Mouse (Mus musculus): Measurements from ENCODE around the gene Tomt. TPM values are rescaled to one million over a fixed set of nuclear protein-coding genes. Genes with fewer than 3 reads are reported as not detected.
"Not testable (repeated sequence)": the region's sequence is repeated elsewhere in the genome, so short reads cannot be mapped to it uniquely, and the experiment has no call there.

Gene Tomt
- 0.20 and 0.25 TPM in 2 replicates for polyA plus RNA-seq (2015; fragmentation: Nextera tagmentation; extraction: Ambion mirVana)

GRCm38 (mm10) chr7:101906287-101906681, at the start of gene Tomt:
TSS of gene Tomt (minus strand) at chr7:101906359.
- peak within 1 kb of the TSS; percentile 97 for H3K27ac ChIP-seq (ENCODE audit: low read depth, low read length)
- 8% methylated on average over 11 of the region's 11 CpGs for WGBS
- no peaks in the 10 kb centered on the region for H3K27me3 ChIP-seq (replicated peaks; ENCODE audit: control insufficient read depth, insufficient read depth, low read length)
- H3K9me3 ChIP-seq (ENCODE audit: control insufficient read depth): no peaks in the 10 kb centered on the region
- H3K4me2 ChIP-seq (replicated peaks; ENCODE audit: low read depth): peak within 1 kb of the TSS; percentile 73
- no peak for TF ChIP-seq CTCF (IDR thresholded peaks at IDR 0.05; ENCODE audit: low read depth)
- H3K4me3 ChIP-seq (ENCODE audit: low read depth, low read length): peak within 1 kb of the TSS; percentile 86
- peaks cover 16% of the 10 kb centered on the region for H3K36me3 ChIP-seq (ENCODE audit: control insufficient read depth, insufficient read depth)
- ATAC-seq: no peak
- peak within 1 kb of the TSS; percentile 92 for H3K9ac ChIP-seq (ENCODE audit: low read depth, low read length)
- no peaks in the 10 kb centered on the region; the same call in none of the 2 replicates for H3K4me1 ChIP-seq (replicated peaks; ENCODE audit: control insufficient read depth, insufficient read depth, low read length)

- H3K9ac ChIP-seq (ENCODE audit: low read depth, low read length): no peak overlapping the region
- no peaks in the 10 kb centered on the region for H3K36me3 ChIP-seq (ENCODE audit: control insufficient read depth, insufficient read depth)
- H3K4me3 ChIP-seq (ENCODE audit: low read depth, low read length): no peak overlapping the region
- no peak for TF ChIP-seq CTCF (IDR thresholded peaks at IDR 0.05; ENCODE audit: low read depth)
- H3K4me2 ChIP-seq (replicated peaks; ENCODE audit: low read depth): no peak overlapping the region
- 76% methylated on average over 4 of the region's 4 CpGs for WGBS
- H3K27me3 ChIP-seq (replicated peaks; ENCODE audit: control insufficient read depth, insufficient read depth, low read length): no peaks in the 10 kb centered on the region
- no peak overlapping the region for H3K27ac ChIP-seq (ENCODE audit: low read depth, low read length)
- no peak for ATAC-seq
- no peaks in the 10 kb centered on the region for H3K4me1 ChIP-seq (replicated peaks; ENCODE audit: control insufficient read depth, insufficient read depth, low read length)
- no peaks in the 10 kb centered on the region for H3K9me3 ChIP-seq (ENCODE audit: control insufficient read depth)
Observed at GRCm38 (mm10) chr7:101955862-101956261, 49.7 kb upstream of the Tomt start.

DNA sequence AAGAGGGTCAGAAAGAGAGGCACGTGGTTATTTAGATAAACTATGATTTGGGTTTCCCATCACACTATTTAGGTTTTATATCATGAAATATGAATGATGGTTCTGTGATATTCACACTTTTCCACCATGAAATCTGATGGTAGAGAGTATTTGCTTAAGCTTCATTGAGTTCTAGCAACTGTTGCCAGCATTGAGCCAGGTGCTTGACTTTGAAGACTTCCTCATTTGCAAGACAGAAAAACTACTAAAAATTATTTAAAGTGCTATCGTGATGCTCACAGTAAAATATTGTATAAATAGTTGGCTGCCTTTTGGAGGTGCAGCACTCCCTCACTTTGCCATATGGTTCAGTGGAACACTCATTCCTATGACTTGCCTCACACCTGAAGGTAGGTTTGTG, 49.1 kb upstream of the Tomt start:
- H3K9ac ChIP-seq (ENCODE audit: low read depth, low read length): no peak overlapping the region
- no peak overlapping the region for H3K4me3 ChIP-seq (ENCODE audit: low read depth, low read length)
- TF ChIP-seq CTCF (IDR thresholded peaks at IDR 0.05; ENCODE audit: low read depth): no peak
- no peaks in the 10 kb centered on the region for H3K9me3 ChIP-seq (ENCODE audit: control insufficient read depth)
- no peak for ATAC-seq
- H3K27me3 ChIP-seq (replicated peaks; ENCODE audit: control insufficient read depth, insufficient read depth, low read length): no peaks in the 10 kb centered on the region
- H3K4me2 ChIP-seq (replicated peaks; ENCODE audit: low read depth): no peak overlapping the region
- WGBS: 89% methylated on average over 2 of the region's 2 CpGs
- no peaks in the 10 kb centered on the region for H3K4me1 ChIP-seq (replicated peaks; ENCODE audit: control insufficient read depth, insufficient read depth, low read length)
- H3K27ac ChIP-seq (ENCODE audit: low read depth, low read length): no peak overlapping the region
- H3K36me3 ChIP-seq (ENCODE audit: control insufficient read depth, insufficient read depth): no peaks in the 10 kb centered on the region

DNA sequence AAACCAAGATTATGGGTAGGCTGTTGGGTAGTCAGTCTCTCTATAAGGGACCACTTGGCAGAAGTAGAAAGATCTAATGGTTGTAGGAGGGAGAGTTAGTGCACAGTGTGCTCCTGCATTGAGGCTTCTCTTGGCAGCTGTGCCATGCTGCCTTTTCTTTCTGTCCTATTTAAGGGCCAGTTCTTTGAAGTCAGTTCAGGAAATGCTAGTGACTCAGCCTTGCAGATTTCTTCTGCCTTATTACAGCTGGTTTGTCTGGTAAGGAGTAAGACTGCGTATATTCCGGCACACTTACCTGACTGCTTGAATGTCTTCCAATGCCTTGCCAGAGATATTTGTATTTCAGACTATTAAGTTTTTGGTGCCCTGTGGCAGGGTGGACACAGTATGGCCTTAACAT, 48.0 kb upstream of the Tomt start:
- 94% methylated on average over 2 of the region's 2 CpGs for WGBS
- no peak for ATAC-seq
- no peak overlapping the region for H3K27ac ChIP-seq (ENCODE audit: low read depth, low read length)

GRCm38 (mm10) chr7:101952098-101952497, 45.9 kb upstream of the Tomt start:
- Histone ChIP-seq H3K4me1 (replicated peaks; ENCODE audit: control insufficient read depth, insufficient read depth, low read length) (no peaks in the 10 kb centered on the region), H3K4me2 (replicated peaks; ENCODE audit: low read depth) (no peak overlapping the region), H3K36me3 (ENCODE audit: control insufficient read depth, insufficient read depth) (no peaks in the 10 kb centered on the region), H3K4me3 (ENCODE audit: low read depth, low read length) (no peak overlapping the region), H3K9ac (ENCODE audit: low read depth, low read length) (no peak overlapping the region), H3K27me3 (replicated peaks; ENCODE audit: control insufficient read depth, insufficient read depth, low read length) (no peaks in the 10 kb centered on the region), H3K9me3 (ENCODE audit: control insufficient read depth) (no peaks in the 10 kb centered on the region), H3K27ac (ENCODE audit: low read depth, low read length) (no peak overlapping the region)
- TF ChIP-seq CTCF (IDR thresholded peaks at IDR 0.05; ENCODE audit: low read depth): no peak
- 47% methylated on average over 2 of the region's 2 CpGs for WGBS
- no peak for ATAC-seq

More for the DNA sequence above, 48.0 kb upstream of the Tomt start:
- Histone ChIP-seq H3K9me3 (ENCODE audit: control insufficient read depth) (no peaks in the 10 kb centered on the region), H3K4me1 (replicated peaks; ENCODE audit: control insufficient read depth, insufficient read depth, low read length) (no peaks in the 10 kb centered on the region), H3K27me3 (replicated peaks; ENCODE audit: control insufficient read depth, insufficient read depth, low read length) (no peaks in the 10 kb centered on the region), H3K36me3 (ENCODE audit: control insufficient read depth, insufficient read depth) (no peaks in the 10 kb centered on the region), H3K9ac (ENCODE audit: low read depth, low read length) (no peak overlapping the region), H3K4me3 (ENCODE audit: low read depth, low read length) (no peak overlapping the region), H3K4me2 (replicated peaks; ENCODE audit: low read depth) (no peak overlapping the region)
- TF ChIP-seq CTCF (IDR thresholded peaks at IDR 0.05; ENCODE audit: low read depth): no peak

- H3K9ac ChIP-seq (ENCODE audit: low read depth, low read length): no peak overlapping the region
- H3K4me3 ChIP-seq (ENCODE audit: low read depth, low read length): no peak overlapping the region
- H3K4me2 ChIP-seq (replicated peaks; ENCODE audit: low read depth): no peak overlapping the region
- H3K9me3 ChIP-seq (ENCODE audit: control insufficient read depth): no peaks in the 10 kb centered on the region
- no peak overlapping the region for H3K27ac ChIP-seq (ENCODE audit: low read depth, low read length)
- H3K36me3 ChIP-seq (ENCODE audit: control insufficient read depth, insufficient read depth): no peaks in the 10 kb centered on the region
- 66% methylated on average over 1 of the region's 1 CpGs for WGBS
- TF ChIP-seq CTCF (IDR thresholded peaks at IDR 0.05; ENCODE audit: low read depth): no peak
- H3K4me1 ChIP-seq (replicated peaks; ENCODE audit: control insufficient read depth, insufficient read depth, low read length): no peaks in the 10 kb centered on the region
- no peaks in the 10 kb centered on the region for H3K27me3 ChIP-seq (replicated peaks; ENCODE audit: control insufficient read depth, insufficient read depth, low read length)
- ATAC-seq: no peak
Observed at GRCm38 (mm10) chr7:101951648-101952047, 45.5 kb upstream of the Tomt start.

DNA sequence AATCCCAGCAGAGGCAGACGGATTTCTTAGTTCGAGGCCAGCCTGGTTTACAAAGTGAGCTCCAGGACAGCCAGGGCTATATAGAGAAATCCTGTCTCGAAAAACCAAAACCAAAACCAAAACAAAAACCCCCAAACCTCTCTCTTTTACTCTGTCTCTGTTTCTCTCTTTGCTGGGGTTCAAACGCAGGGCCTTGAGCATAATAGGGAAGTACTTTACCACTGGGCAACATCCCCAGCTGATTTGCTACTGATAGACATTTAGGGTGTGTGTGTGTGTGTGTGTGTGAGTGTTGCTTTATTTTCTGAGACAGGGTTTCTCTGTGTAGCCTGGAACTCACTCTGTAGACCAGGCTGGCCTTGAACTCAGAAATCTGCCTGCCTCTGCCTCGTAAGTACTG, 42.8 kb upstream of the Tomt start:
- H3K4me1 ChIP-seq (replicated peaks; ENCODE audit: control insufficient read depth, insufficient read depth, low read length); H3K4me3 ChIP-seq (ENCODE audit: low read depth, low read length); H3K4me2 ChIP-seq (replicated peaks; ENCODE audit: low read depth); H3K9me3 ChIP-seq (ENCODE audit: control insufficient read depth); H3K9ac ChIP-seq (ENCODE audit: low read depth, low read length); ATAC-seq; H3K27me3 ChIP-seq (replicated peaks; ENCODE audit: control insufficient read depth, insufficient read depth, low read length); H3K27ac ChIP-seq (ENCODE audit: low read depth, low read length); H3K36me3 ChIP-seq (ENCODE audit: control insufficient read depth, insufficient read depth): not testable (repeated sequence)
- WGBS: 89% methylated on average over 5 of the region's 5 CpGs

All from intestine, postnatal 0 days (tissue).